Mouse (Mus musculus): ENCODE measurements at regions not wholly inside any gene's neighbourhood (a gene's known extent, or its start where the extent isn't known, plus 50 kb on each side); places are given as distances from the start of the nearest gene placed in this dataset.

GRCm38 (mm10) chr13:44375476-44376159 is 353.7 kb upstream of the Jarid2 start:
- H3K27me3 ChIP-seq (ENCODE audit: insufficient read depth, low read length), result no peaks in the 10 kb centered on the region
- 74% methylated on average over 13 of the region's 13 CpGs for WGBS
- no peak for ATAC-seq (replicated peaks; ENCODE audit: low FRiP score, low read depth)

GRCm38 (mm10) chr13:44376160-44376488 is 353.1 kb upstream of the Jarid2 start:
- ATAC-seq (replicated peaks; ENCODE audit: low FRiP score, low read depth), result no peak
- no peak for TF ChIP-seq CTCF (IDR thresholded peaks at IDR 0.05; ENCODE audit: low read depth)
- no peak overlapping the region for H3K9ac ChIP-seq (ENCODE audit: low read depth, low read length)
- no peaks in the 10 kb centered on the region for H3K4me1 ChIP-seq (replicated peaks; ENCODE audit: insufficient read depth, low read length)
- no peak for DNase-seq (ENCODE audit: low spot score)
- no peak overlapping the region for H3K4me2 ChIP-seq (ENCODE audit: low read length)
- no peaks in the 10 kb centered on the region for H3K27me3 ChIP-seq (ENCODE audit: insufficient read depth, low read length)
- H3K36me3 ChIP-seq (ENCODE audit: insufficient read depth, low read length), result no peaks in the 10 kb centered on the region
- no peak overlapping the region for H3K4me3 ChIP-seq (replicated peaks; ENCODE audit: low read depth, low read length)
- H3K9me3 ChIP-seq (replicated peaks; ENCODE audit: low read length), result no peaks in the 10 kb centered on the region
- 52% methylated on average over 3 of the region's 3 CpGs for WGBS
- H3K27ac ChIP-seq, result no peak overlapping the region

More at GRCm38 (mm10) chr13:44375476-44376159, 353.7 kb upstream of the Jarid2 start:
- H3K4me2 ChIP-seq (ENCODE audit: low read length), result no peak overlapping the region
- no peak overlapping the region for H3K27ac ChIP-seq
- H3K4me1 ChIP-seq (replicated peaks; ENCODE audit: insufficient read depth, low read length), result no peaks in the 10 kb centered on the region
- no peak for TF ChIP-seq CTCF (IDR thresholded peaks at IDR 0.05; ENCODE audit: low read depth)
- H3K4me3 ChIP-seq (replicated peaks; ENCODE audit: low read depth, low read length), result no peak overlapping the region
- no peaks in the 10 kb centered on the region for H3K36me3 ChIP-seq (ENCODE audit: insufficient read depth, low read length)
- H3K9me3 ChIP-seq (replicated peaks; ENCODE audit: low read length), result no peaks in the 10 kb centered on the region
- no peak overlapping the region for H3K9ac ChIP-seq (ENCODE audit: low read depth, low read length)
- DNase-seq (ENCODE audit: low spot score), result no peak

- TF ChIP-seq CTCF (IDR thresholded peaks at IDR 0.05; ENCODE audit: low read depth), result peak; percentile 53; the same call in 1 of the 2 replicates
- Histone ChIP-seq H3K4me3 (replicated peaks; ENCODE audit: low read depth, low read length) (no peak overlapping the region), H3K9me3 (replicated peaks; ENCODE audit: low read length) (no peaks in the 10 kb centered on the region), H3K27me3 (ENCODE audit: insufficient read depth, low read length) (no peaks in the 10 kb centered on the region), H3K4me2 (ENCODE audit: low read length) (no peak overlapping the region), H3K4me1 (replicated peaks; ENCODE audit: insufficient read depth, low read length) (no peaks in the 10 kb centered on the region), H3K9ac (ENCODE audit: low read depth, low read length) (no peak overlapping the region), H3K27ac (no peak overlapping the region), H3K36me3 (ENCODE audit: insufficient read depth, low read length) (no peaks in the 10 kb centered on the region)
- DNase-seq (ENCODE audit: low spot score) (no peak), ATAC-seq (replicated peaks; ENCODE audit: low FRiP score, low read depth) (no peak)
- 77% methylated on average over 7 of the region's 7 CpGs for whole genome bisulfite sequencing
These were observed 347.4 kb upstream of the Jarid2 start for GRCm38 (mm10) chr13:44381721-44382450.

GRCm38 (mm10) chr13:44383322-44383721 is 346.0 kb upstream of the Jarid2 start:
- no peak for ATAC-seq (replicated peaks; ENCODE audit: low FRiP score, low read depth)
- no peak overlapping the region for H3K27ac ChIP-seq
- H3K36me3 ChIP-seq (ENCODE audit: insufficient read depth, low read length), result no peaks in the 10 kb centered on the region
- no peaks in the 10 kb centered on the region for H3K27me3 ChIP-seq (ENCODE audit: insufficient read depth, low read length)
- no peak overlapping the region for H3K9ac ChIP-seq (ENCODE audit: low read depth, low read length)
- H3K4me3 ChIP-seq (replicated peaks; ENCODE audit: low read depth, low read length), result no peak overlapping the region
- DNase-seq (ENCODE audit: low spot score), result no peak
- no peaks in the 10 kb centered on the region for H3K4me1 ChIP-seq (replicated peaks; ENCODE audit: insufficient read depth, low read length)
- H3K9me3 ChIP-seq (replicated peaks; ENCODE audit: low read length), result no peaks in the 10 kb centered on the region
- no peak overlapping the region for H3K4me2 ChIP-seq (ENCODE audit: low read length)
- WGBS, result 58% methylated on average over 11 of the region's 11 CpGs
- TF ChIP-seq CTCF (IDR thresholded peaks at IDR 0.05; ENCODE audit: low read depth), result no peak

- H3K9ac ChIP-seq (ENCODE audit: low read depth, low read length), result no peak overlapping the region
- no peak overlapping the region for H3K4me2 ChIP-seq (ENCODE audit: low read length)
- DNase-seq (ENCODE audit: low spot score) (no peak), ATAC-seq (replicated peaks; ENCODE audit: low FRiP score, low read depth) (no peak)
- 64% methylated on average over 8 of the region's 8 CpGs for WGBS
- H3K9me3 ChIP-seq (replicated peaks; ENCODE audit: low read length), result no peaks in the 10 kb centered on the region
- H3K27me3 ChIP-seq (ENCODE audit: insufficient read depth, low read length), result no peaks in the 10 kb centered on the region
- no peak overlapping the region for H3K27ac ChIP-seq
- H3K4me1 ChIP-seq (replicated peaks; ENCODE audit: insufficient read depth, low read length), result no peaks in the 10 kb centered on the region
- H3K36me3 ChIP-seq (ENCODE audit: insufficient read depth, low read length), result no peaks in the 10 kb centered on the region
- no peak for TF ChIP-seq CTCF (IDR thresholded peaks at IDR 0.05; ENCODE audit: low read depth)
- H3K4me3 ChIP-seq (replicated peaks; ENCODE audit: low read depth, low read length), result no peak overlapping the region
These were observed 342.5 kb upstream of the Jarid2 start for GRCm38 (mm10) chr13:44386767-44387166.

- DNase-seq (ENCODE audit: low spot score), result no peak
- Histone ChIP-seq H3K4me3 (replicated peaks; ENCODE audit: low read depth, low read length) (no peak overlapping the region), H3K9ac (ENCODE audit: low read depth, low read length) (no peak overlapping the region), H3K4me2 (ENCODE audit: low read length) (no peak overlapping the region), H3K27ac (no peak overlapping the region), H3K36me3 (ENCODE audit: insufficient read depth, low read length) (no peaks in the 10 kb centered on the region), H3K4me1 (replicated peaks; ENCODE audit: insufficient read depth, low read length) (no peaks in the 10 kb centered on the region), H3K27me3 (ENCODE audit: insufficient read depth, low read length) (no peaks in the 10 kb centered on the region), H3K9me3 (replicated peaks; ENCODE audit: low read length) (no peaks in the 10 kb centered on the region)
- TF ChIP-seq CTCF (IDR thresholded peaks at IDR 0.05; ENCODE audit: low read depth), result no peak
- WGBS, result 90% methylated on average over 5 of the region's 5 CpGs
- no peak for ATAC-seq (replicated peaks; ENCODE audit: low FRiP score, low read depth)
These were observed 339.6 kb upstream of the Jarid2 start for GRCm38 (mm10) chr13:44389696-44390095.

Data from kidney, postnatal 0 days (tissue).